Mouse (Mus musculus) lung, adult 2 months (tissue): ENCODE measurements at regions not wholly inside any gene's neighbourhood (a gene's known extent, or its start where the extent isn't known, plus 50 kb on each side); places are given as distances from the start of the nearest gene placed in this dataset.

Source experiments
- CTCF ChIP-seq: fragments of 200-500 bp; IDR thresholded peaks from 2 replicates; pipeline ENCODE4 v1.5.1; 2011; ENCODE audit warnings: mild to moderate bottlenecking, low read length, control low read depth; ENCODE audit not compliant: insufficient read depth
- POLR2A ChIP-seq: fragments of 200-500 bp; IDR thresholded peaks from 2 replicates; pipeline ENCODE4 v1.6.1; 2011; ENCODE audit warnings: low read depth, mild to moderate bottlenecking, control low read depth, low read length, borderline replicate concordance; ENCODE audit errors: extremely low read depth

DNA sequence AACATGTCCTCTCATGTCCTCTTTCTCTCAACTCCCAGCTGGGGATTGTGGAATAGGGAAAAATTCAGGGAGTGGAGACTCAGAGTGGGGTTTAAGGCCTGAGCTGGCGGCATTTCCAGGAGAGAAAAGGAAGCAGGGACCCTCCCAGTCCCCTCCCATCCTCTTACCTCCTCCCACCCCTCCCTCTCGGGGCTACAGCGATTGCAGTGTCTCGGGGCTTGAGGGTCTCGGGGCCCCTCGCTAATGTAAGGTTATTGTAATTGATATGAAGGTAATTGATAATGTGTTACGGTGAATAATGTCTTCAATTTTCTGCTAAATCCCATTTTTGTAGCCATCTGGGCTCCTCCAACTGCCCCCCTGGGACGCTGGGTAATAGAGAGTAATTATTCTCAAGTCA is 74.2 kb upstream of the Pax2 start:
- TF ChIP-seq CTCF (no peak), POLR2A (no peak)
